ENCODE assay signal across 18 mouse cellular contexts in genomic region chr5:148466933-148467607, GRCm38 (mm10).
DNase-seq lines count a peak whose midpoint lies in the region; ATAC-seq lines count a peak whose summit lies in the region.
"Had no signal": no experiment of that assay in that cellular context is flagged by ENCODE, and none has a peak within 500 bp of the region (broad histone marks: within the 10 kb centered on the region; RNA-seq: fewer than 3 reads in every experiment).

No protein-coding gene starts in this region.

- no peaks in the 10 kb centered on the region for H3K4me1 ChIP-seq in hindbrain, embryonic 11.5 days (replicated peaks; ENCODE audit: control insufficient read depth, insufficient read depth, low read length)
- H3K4me1 ChIP-seq in hindbrain, embryonic 13.5 days (replicated peaks) = peaks cover 13% of the 10 kb centered on the region
- peaks cover 17% of the 10 kb centered on the region for H3K4me1 ChIP-seq in midbrain, embryonic 10.5 days
- H3K4me1 ChIP-seq in midbrain, embryonic 13.5 days (replicated peaks) = peaks cover 19% of the 10 kb centered on the region
- H3K4me1 ChIP-seq in embryonic facial prominence, embryonic 11.5 days (ENCODE audit: control insufficient read depth, insufficient read depth, low read length) = no peaks in the 10 kb centered on the region
- H3K4me1 ChIP-seq in stomach, embryonic 16.5 days (ENCODE audit: control insufficient read depth, insufficient read depth, low read length) = peaks cover 18% of the 10 kb centered on the region
- H3K4me1 ChIP-seq: heart, embryonic 12.5 days; liver, embryonic 15.5 days had no signal

- no peak overlapping the region for H3K4me2 ChIP-seq in hindbrain, embryonic 11.5 days (replicated peaks; ENCODE audit: low read depth, low read length)
- no peak overlapping the region for H3K4me2 ChIP-seq in hindbrain, embryonic 13.5 days
- H3K4me2 ChIP-seq in midbrain, embryonic 13.5 days (replicated peaks) = no peak overlapping the region
- no peak overlapping the region for H3K4me2 ChIP-seq in embryonic facial prominence, embryonic 11.5 days (ENCODE audit: low read depth, low read length)
- no peak overlapping the region for H3K4me2 ChIP-seq in stomach, embryonic 16.5 days (ENCODE audit: low read depth, low read length)
- H3K4me2 ChIP-seq: heart, embryonic 12.5 days; liver, embryonic 15.5 days had no signal

- H3K27me3 ChIP-seq in hindbrain, embryonic 11.5 days (ENCODE audit: control insufficient read depth, insufficient read depth, low read length) = no peaks in the 10 kb centered on the region
- H3K27me3 ChIP-seq in hindbrain, embryonic 13.5 days = no peaks in the 10 kb centered on the region
- H3K27me3 ChIP-seq in midbrain, embryonic 10.5 days (ENCODE audit: low read depth, poor library complexity, severe bottlenecking) = no peaks in the 10 kb centered on the region
- no peaks in the 10 kb centered on the region for H3K27me3 ChIP-seq in midbrain, embryonic 13.5 days
- H3K27me3 ChIP-seq in embryonic facial prominence, embryonic 11.5 days (ENCODE audit: control insufficient read depth, insufficient read depth, low read length) = no peaks in the 10 kb centered on the region
- no peaks in the 10 kb centered on the region for H3K27me3 ChIP-seq in stomach, embryonic 16.5 days (ENCODE audit: control insufficient read depth, insufficient read depth, low read length)
- H3K27me3 ChIP-seq: heart, embryonic 12.5 days; liver, embryonic 15.5 days had no signal

- H3K9ac ChIP-seq in hindbrain, embryonic 11.5 days (ENCODE audit: low read depth, low read length) = no peak overlapping the region
- no peak overlapping the region for H3K9ac ChIP-seq in hindbrain, embryonic 13.5 days
- no peak overlapping the region for H3K9ac ChIP-seq in midbrain, embryonic 13.5 days (replicated peaks)
- H3K9ac ChIP-seq in embryonic facial prominence, embryonic 11.5 days (replicated peaks; ENCODE audit: low read length) = no peak overlapping the region
- no peak overlapping the region for H3K9ac ChIP-seq in stomach, embryonic 16.5 days (ENCODE audit: low read length)
- H3K9ac ChIP-seq: heart, embryonic 12.5 days; liver, embryonic 15.5 days had no signal

- peak; percentile 22 for DNase-seq in hindbrain, embryonic 11.5 days (ENCODE audit: low spot score)
- no peak for DNase-seq in midbrain, embryonic 10.5 days (ENCODE audit: low spot score)
- peak; percentile 25 for DNase-seq in embryonic facial prominence, embryonic 11.5 days (ENCODE audit: low spot score)
- DNase-seq in gastrocnemius, postnatal 25 days = no peak
- DNase-seq: adrenal gland, postnatal 25 days; cerebellum, adult 9-11 months; gastrocnemius, postnatal 36 days; heart, postnatal 36 days; kidney, adult 18-20 months; kidney, postnatal 4 days; thymus, postnatal 25 days had no signal

- no peak overlapping the region for H3K27ac ChIP-seq in hindbrain, embryonic 11.5 days (ENCODE audit: low read depth, low read length)
- no peak overlapping the region for H3K27ac ChIP-seq in hindbrain, embryonic 13.5 days
- H3K27ac ChIP-seq in midbrain, embryonic 10.5 days (replicated peaks) = peak overlapping the region; percentile 59; the same call in 1 of the 2 replicates
- H3K27ac ChIP-seq in midbrain, embryonic 13.5 days = no peak overlapping the region
- H3K27ac ChIP-seq in embryonic facial prominence, embryonic 11.5 days (replicated peaks; ENCODE audit: low read depth, low read length) = no peak overlapping the region
- H3K27ac ChIP-seq in stomach, embryonic 16.5 days (ENCODE audit: low read length) = peak overlapping the region; percentile 30; the same call in 1 of the 2 replicates
- H3K27ac ChIP-seq: liver, embryonic 15.5 days had no signal

- no peak overlapping the region for H3K4me3 ChIP-seq in hindbrain, embryonic 11.5 days (ENCODE audit: low read depth, low read length)
- H3K4me3 ChIP-seq in hindbrain, embryonic 13.5 days = no peak overlapping the region
- no peak overlapping the region for H3K4me3 ChIP-seq in midbrain, embryonic 10.5 days
- no peak overlapping the region for H3K4me3 ChIP-seq in midbrain, embryonic 13.5 days (replicated peaks)
- no peak overlapping the region for H3K4me3 ChIP-seq in embryonic facial prominence, embryonic 11.5 days (ENCODE audit: low read depth, low read length)
- no peak overlapping the region for H3K4me3 ChIP-seq in stomach, embryonic 16.5 days (replicated peaks; ENCODE audit: low read length)
- H3K4me3 ChIP-seq: heart, embryonic 12.5 days; liver, embryonic 15.5 days had no signal

- ATAC-seq in hindbrain, embryonic 11.5 days (ENCODE audit: low FRiP score) = no peak
- ATAC-seq in hindbrain, embryonic 13.5 days (ENCODE audit: low FRiP score) = no peak
- ATAC-seq in midbrain, embryonic 13.5 days = no peak
- no peak for ATAC-seq in embryonic facial prominence, embryonic 11.5 days (replicated peaks; ENCODE audit: insufficient number of reproducible peaks, low FRiP score, low TSS enrichment, low read depth)
- peak; percentile 48; the same call in 1 of the 2 replicates for ATAC-seq in stomach, embryonic 16.5 days (ENCODE audit: insufficient read depth, low FRiP score)
- no peak for ATAC-seq in megakaryocyte, adult 5-6 weeks (ENCODE audit: poor library complexity, severe bottlenecking)

- WGBS in hindbrain, embryonic 11.5 days = 22% methylated on average over 8 of the region's 8 CpGs
- 16% methylated on average over 8 of the region's 8 CpGs for WGBS in hindbrain, embryonic 13.5 days
- 22% methylated on average over 8 of the region's 8 CpGs for WGBS in midbrain, embryonic 10.5 days
- 15% methylated on average over 8 of the region's 8 CpGs for WGBS in midbrain, embryonic 13.5 days
- 29% methylated on average over 8 of the region's 8 CpGs for WGBS in embryonic facial prominence, embryonic 11.5 days
- WGBS in stomach, embryonic 16.5 days = 35% methylated on average over 8 of the region's 8 CpGs

- no peaks in the 10 kb centered on the region for H3K36me3 ChIP-seq in hindbrain, embryonic 11.5 days (ENCODE audit: control insufficient read depth, insufficient read depth, low read length)
- H3K36me3 ChIP-seq in hindbrain, embryonic 13.5 days = no peaks in the 10 kb centered on the region
- no peaks in the 10 kb centered on the region for H3K36me3 ChIP-seq in midbrain, embryonic 10.5 days
- no peaks in the 10 kb centered on the region for H3K36me3 ChIP-seq in midbrain, embryonic 13.5 days
- H3K36me3 ChIP-seq in embryonic facial prominence, embryonic 11.5 days (replicated peaks; ENCODE audit: control insufficient read depth, insufficient read depth, low read depth, low read length) = no peaks in the 10 kb centered on the region
- H3K36me3 ChIP-seq in stomach, embryonic 16.5 days (ENCODE audit: control insufficient read depth, insufficient read depth, low read length) = no peaks in the 10 kb centered on the region
- H3K36me3 ChIP-seq: G1E; heart, embryonic 12.5 days; liver, embryonic 15.5 days had no signal

- H3K9me3 ChIP-seq in hindbrain, embryonic 11.5 days (ENCODE audit: control insufficient read depth, low read length) = no peaks in the 10 kb centered on the region
- no peaks in the 10 kb centered on the region for H3K9me3 ChIP-seq in hindbrain, embryonic 13.5 days
- no peaks in the 10 kb centered on the region for H3K9me3 ChIP-seq in midbrain, embryonic 10.5 days (replicated peaks)
- no peaks in the 10 kb centered on the region for H3K9me3 ChIP-seq in midbrain, embryonic 13.5 days
- no peaks in the 10 kb centered on the region for H3K9me3 ChIP-seq in embryonic facial prominence, embryonic 11.5 days (replicated peaks; ENCODE audit: control insufficient read depth, low read length)
- H3K9me3 ChIP-seq in stomach, embryonic 16.5 days (replicated peaks; ENCODE audit: control insufficient read depth, low read length) = no peaks in the 10 kb centered on the region
- H3K9me3 ChIP-seq: heart, embryonic 12.5 days; liver, embryonic 15.5 days had no signal

Comparison
In these comparisons a context has a peak if more than half of its experiments do, and no peak if none do; other contexts are left out.
1. H3K27ac ChIP-seq: peak in midbrain, embryonic 10.5 days (single experiment) and stomach, embryonic 16.5 days (single experiment); none in hindbrain, embryonic 11.5 days (single experiment), hindbrain, embryonic 13.5 days (single experiment), midbrain, embryonic 13.5 days (single experiment) and embryonic facial prominence, embryonic 11.5 days (single experiment).
2. DNase-seq: peak in hindbrain, embryonic 11.5 days (single experiment) and embryonic facial prominence, embryonic 11.5 days (single experiment); none in midbrain, embryonic 10.5 days (single experiment) and gastrocnemius, postnatal 25 days (single experiment).